Mouse (Mus musculus): ENCODE measurements around the gene Ccdc92. TPM values are rescaled to one million over a fixed set of nuclear protein-coding genes. Genes with fewer than 3 reads are reported as not detected.

Ccdc92 gene
- polyA plus RNA-seq, 1 experiment from 2014 or later = 20.3 TPM

DNA sequence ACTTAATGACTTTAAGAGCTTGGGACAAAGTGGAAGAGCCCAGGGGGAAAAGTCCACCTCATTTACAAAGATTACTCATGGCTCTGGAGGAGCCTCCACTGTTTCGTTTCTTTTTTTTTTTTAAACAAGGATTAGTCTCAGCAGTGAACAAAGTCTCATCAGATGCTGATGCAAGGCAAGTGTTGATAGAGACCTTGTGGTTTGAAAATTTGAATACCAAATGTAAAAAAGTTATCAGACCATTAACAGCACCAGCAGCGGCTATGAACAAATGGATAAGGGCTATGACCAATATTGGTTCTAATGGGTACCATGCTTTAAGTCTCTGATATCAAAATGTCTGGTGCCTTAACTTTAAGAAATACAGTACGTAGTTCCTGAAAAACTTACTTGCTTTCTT lies 13.2 kb downstream of the Ccdc92 start:
- peaks cover 7% of the 10 kb centered on the region; the same call in 1 of the 2 replicates for H3K4me1 ChIP-seq (replicated peaks)
- 83% methylated on average over 3 of the region's 3 CpGs for WGBS
- H3K36me3 ChIP-seq = no peaks in the 10 kb centered on the region
- no peak overlapping the region for H3K4me3 ChIP-seq
- H3K27ac ChIP-seq = no peak overlapping the region
- H3K9me3 ChIP-seq = no peaks in the 10 kb centered on the region
- H3K27me3 ChIP-seq (ENCODE audit: insufficient read depth, poor library complexity, severe bottlenecking) = no peaks in the 10 kb centered on the region
- DNase-seq (ENCODE audit: low spot score) = no peak

DNA sequence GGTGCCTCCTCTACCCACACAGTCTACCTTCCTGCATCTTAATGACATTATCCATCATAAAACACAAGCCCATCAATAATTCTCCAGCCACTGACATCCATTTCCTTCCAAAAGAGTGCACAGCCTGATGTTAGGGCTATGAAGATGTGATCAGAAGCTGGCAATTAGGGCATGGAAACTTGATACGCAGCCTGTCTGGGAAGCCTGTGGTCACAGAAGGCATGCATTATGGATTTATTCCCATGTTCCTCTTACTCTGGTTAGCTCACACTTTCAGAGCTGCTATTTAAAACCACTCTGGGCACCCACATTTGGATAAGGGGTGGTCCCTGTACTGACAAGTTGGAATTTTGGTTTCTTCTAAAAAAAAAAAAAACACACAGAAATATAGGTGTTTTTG lies 15.2 kb downstream of the Ccdc92 start:
- Histone ChIP-seq H3K4me1 (replicated peaks) (peaks cover 11% of the 10 kb centered on the region), H3K36me3 (no peaks in the 10 kb centered on the region), H3K27ac (no peak overlapping the region), H3K9me3 (no peaks in the 10 kb centered on the region), H3K4me3 (no peak overlapping the region), H3K27me3 (ENCODE audit: insufficient read depth, poor library complexity, severe bottlenecking) (no peaks in the 10 kb centered on the region)
- 83% methylated on average over 1 of the region's 1 CpGs for WGBS
- DNase-seq (ENCODE audit: low spot score) = no peak

DNA sequence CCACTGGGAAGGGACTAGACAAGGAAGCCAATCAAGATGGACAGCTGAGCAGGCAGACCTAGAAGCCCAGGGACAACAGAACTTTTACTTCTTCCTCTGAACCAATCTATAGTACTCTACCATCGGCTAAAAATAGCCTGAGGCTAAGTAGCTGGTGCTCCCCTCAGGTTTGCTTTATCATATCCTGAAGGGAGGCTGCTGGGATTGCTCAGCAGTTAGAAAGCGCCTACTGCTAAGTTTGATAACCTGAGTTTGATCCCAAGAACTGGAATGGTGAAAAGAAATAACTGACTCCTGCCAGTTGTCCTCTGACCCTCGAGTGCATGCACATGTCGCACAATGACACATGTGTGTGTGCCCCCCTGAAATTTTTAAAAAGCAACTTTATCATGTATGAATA lies 17.3 kb downstream of the Ccdc92 start:
- 73% methylated on average over 4 of the region's 4 CpGs for WGBS

DNA sequence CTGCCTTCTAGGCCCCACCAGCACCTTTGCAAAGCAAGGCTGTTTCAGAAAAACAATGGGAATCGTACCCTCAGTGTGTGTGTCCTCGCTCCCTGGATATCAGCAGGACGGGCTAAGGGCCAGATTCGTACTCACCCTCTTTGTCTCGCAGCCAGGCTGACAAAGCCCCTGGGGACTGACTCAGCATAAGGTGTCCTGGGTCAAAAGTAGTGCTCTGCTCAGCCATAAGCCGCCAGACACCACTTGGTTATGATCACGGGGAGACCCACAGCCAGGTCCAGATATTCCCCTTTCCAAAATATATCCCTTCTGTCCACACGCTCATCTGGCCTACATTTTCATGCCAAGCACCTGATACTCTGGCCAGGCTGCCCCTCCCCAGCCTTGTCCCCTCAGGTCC lies 18.8 kb downstream of the Ccdc92 start:
- H3K27me3 ChIP-seq (ENCODE audit: insufficient read depth, poor library complexity, severe bottlenecking) = no peaks in the 10 kb centered on the region
- H3K4me3 ChIP-seq = no peak overlapping the region
- DNase-seq (ENCODE audit: low spot score) = no peak
- H3K4me1 ChIP-seq (replicated peaks) = peaks cover 8% of the 10 kb centered on the region; the same call in 1 of the 2 replicates
- peaks cover 8% of the 10 kb centered on the region for H3K36me3 ChIP-seq
- H3K27ac ChIP-seq = peak overlapping the region; percentile 53
- no peaks in the 10 kb centered on the region for H3K9me3 ChIP-seq
- WGBS = 72% methylated on average over 8 of the region's 8 CpGs

More for the DNA sequence above, 17.3 kb downstream of the Ccdc92 start:
- H3K27me3 ChIP-seq (ENCODE audit: insufficient read depth, poor library complexity, severe bottlenecking) = no peaks in the 10 kb centered on the region
- no peak for DNase-seq (ENCODE audit: low spot score)
- H3K27ac ChIP-seq = no peak overlapping the region
- H3K4me3 ChIP-seq = no peak overlapping the region
- no peaks in the 10 kb centered on the region for H3K9me3 ChIP-seq
- peaks cover 8% of the 10 kb centered on the region; the same call in 1 of the 2 replicates for H3K4me1 ChIP-seq (replicated peaks)
- H3K36me3 ChIP-seq = no peaks in the 10 kb centered on the region

DNA sequence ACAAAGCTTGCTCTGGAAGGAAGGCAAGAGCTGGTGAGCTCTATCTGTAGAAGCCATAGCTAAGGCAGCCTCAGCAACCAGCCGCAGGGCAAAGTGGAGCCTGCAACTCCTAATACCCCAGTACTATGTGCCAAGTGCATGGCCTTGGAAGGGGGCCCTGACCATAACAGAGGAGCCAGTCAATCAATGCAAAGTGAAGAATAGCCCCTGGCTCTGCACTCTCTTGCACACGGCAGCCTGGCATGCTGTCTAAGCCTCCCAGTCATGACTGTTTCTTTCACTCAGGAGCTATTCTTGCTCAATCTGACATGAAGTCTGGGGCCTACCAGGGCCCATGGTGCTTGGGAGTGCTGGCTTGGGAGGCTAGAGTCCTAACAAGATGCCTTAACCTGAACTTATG lies 21.6 kb downstream of the Ccdc92 start:
- Histone ChIP-seq H3K27ac (no peak overlapping the region), H3K27me3 (ENCODE audit: insufficient read depth, poor library complexity, severe bottlenecking) (no peaks in the 10 kb centered on the region), H3K4me3 (no peak overlapping the region), H3K36me3 (peaks cover 29% of the 10 kb centered on the region), H3K4me1 (replicated peaks) (peaks cover 6% of the 10 kb centered on the region; the same call in 1 of the 2 replicates), H3K9me3 (no peaks in the 10 kb centered on the region)
- WGBS = 78% methylated on average over 2 of the region's 2 CpGs
- no peak for DNase-seq (ENCODE audit: low spot score)

DNA sequence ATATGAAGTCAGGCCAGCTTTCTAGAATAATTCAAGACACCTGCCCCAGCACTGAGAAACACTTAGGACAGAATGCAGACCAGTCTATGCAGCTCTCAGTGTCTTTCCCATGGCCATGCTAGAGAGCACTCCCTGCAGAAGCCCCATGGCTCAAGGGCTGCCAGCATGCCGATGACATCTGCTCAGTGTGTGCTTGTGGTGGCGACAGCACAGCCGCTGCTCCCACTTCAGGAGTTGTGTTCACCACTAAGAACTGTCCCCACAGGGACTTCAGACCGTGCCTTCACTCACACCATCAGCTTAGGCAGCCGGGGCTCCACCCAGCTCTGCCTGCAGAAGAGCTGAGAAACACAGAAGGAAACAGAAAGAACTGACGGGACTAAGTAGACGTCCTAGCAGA lies 22.0 kb downstream of the Ccdc92 start:
- H3K9me3 ChIP-seq = no peaks in the 10 kb centered on the region
- H3K27ac ChIP-seq = no peak overlapping the region
- DNase-seq (ENCODE audit: low spot score) = no peak
- no peaks in the 10 kb centered on the region for H3K27me3 ChIP-seq (ENCODE audit: insufficient read depth, poor library complexity, severe bottlenecking)
- peaks cover 34% of the 10 kb centered on the region for H3K36me3 ChIP-seq
- WGBS = 76% methylated on average over 7 of the region's 7 CpGs
- H3K4me3 ChIP-seq = no peak overlapping the region
- H3K4me1 ChIP-seq (replicated peaks) = peaks cover 6% of the 10 kb centered on the region; the same call in 1 of the 2 replicates

DNA sequence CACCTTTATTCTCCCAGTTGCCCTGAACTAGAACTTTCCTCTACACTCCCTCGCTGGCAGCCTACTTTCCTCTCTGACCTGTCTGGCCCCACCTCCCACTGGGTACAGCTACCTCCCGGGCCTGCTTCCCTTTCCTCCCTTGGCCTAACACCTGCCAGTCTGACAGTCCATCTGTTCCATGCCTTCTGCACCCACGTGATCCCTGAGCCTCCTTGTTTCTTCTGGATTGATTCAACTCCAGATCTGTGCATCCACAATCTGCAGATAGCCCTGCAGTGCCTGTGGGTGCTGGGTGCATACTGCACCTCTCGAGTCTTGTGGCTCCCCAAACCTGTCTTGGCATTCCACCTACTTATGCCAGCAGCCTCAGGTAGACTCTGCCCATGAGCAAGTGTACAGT lies 25.6 kb downstream of the Ccdc92 start:
- Histone ChIP-seq H3K9me3 (no peaks in the 10 kb centered on the region), H3K27ac (no peak overlapping the region), H3K4me3 (no peak overlapping the region), H3K36me3 (peaks cover 51% of the 10 kb centered on the region), H3K4me1 (replicated peaks) (no peaks in the 10 kb centered on the region), H3K27me3 (ENCODE audit: insufficient read depth, poor library complexity, severe bottlenecking) (no peaks in the 10 kb centered on the region)
- WGBS = 79% methylated on average over 4 of the region's 4 CpGs
- no peak for DNase-seq (ENCODE audit: low spot score)

DNA sequence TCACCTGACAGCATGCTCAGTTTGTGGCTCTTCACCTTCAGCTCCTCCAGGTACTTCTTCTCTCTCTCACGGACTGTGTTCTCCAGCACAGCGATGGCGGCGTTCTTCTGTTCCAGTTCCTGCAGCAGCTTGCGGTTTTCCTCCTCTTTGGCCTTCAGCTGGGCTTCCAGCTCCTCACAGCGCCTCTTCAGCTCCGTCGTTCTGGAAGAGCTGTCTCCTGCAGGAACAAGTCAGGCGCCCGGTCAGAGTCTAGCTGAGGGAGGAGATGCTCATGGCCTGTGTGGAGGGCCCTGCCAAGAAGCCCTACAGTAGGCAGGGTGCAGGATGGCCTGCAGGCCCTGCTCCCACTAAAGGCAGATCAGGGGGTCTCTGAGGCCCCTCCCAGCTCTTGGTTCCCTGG lies 26.1 kb downstream of the Ccdc92 start:
- no peak for DNase-seq (ENCODE audit: low spot score)
- WGBS = 88% methylated on average over 10 of the region's 10 CpGs

DNA sequence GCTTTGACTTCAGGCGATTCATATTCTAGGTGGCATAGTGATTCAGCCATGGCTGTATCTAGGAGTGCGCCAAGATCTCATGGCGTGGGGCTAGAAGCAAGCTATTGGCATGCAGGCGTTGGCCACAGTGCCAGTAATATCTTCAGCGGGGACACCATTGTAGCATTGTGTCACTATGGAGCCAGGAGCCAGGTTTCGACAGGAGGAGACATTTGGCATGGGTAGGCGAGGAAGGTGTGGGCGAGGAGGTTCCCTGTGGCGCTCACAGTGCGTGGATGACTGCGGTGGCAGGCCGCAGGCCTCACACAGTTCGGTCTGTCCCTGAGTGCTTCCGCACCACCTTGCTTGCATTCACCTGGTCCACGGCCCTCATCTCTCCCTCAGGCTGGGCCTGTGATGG lies 27.0 kb downstream of the Ccdc92 start:
- Histone ChIP-seq H3K27ac (no peak overlapping the region), H3K4me1 (replicated peaks) (no peaks in the 10 kb centered on the region), H3K4me3 (no peak overlapping the region), H3K27me3 (ENCODE audit: insufficient read depth, poor library complexity, severe bottlenecking) (no peaks in the 10 kb centered on the region), H3K36me3 (peaks cover 51% of the 10 kb centered on the region), H3K9me3 (no peaks in the 10 kb centered on the region)
- 96% methylated on average over 15 of the region's 15 CpGs for WGBS
- DNase-seq (ENCODE audit: low spot score) = no peak

More for the DNA sequence above, 26.1 kb downstream of the Ccdc92 start:
- Histone ChIP-seq H3K9me3 (no peaks in the 10 kb centered on the region), H3K4me3 (no peak overlapping the region), H3K36me3 (peaks cover 51% of the 10 kb centered on the region), H3K27ac (no peak overlapping the region), H3K4me1 (replicated peaks) (no peaks in the 10 kb centered on the region), H3K27me3 (ENCODE audit: insufficient read depth, poor library complexity, severe bottlenecking) (no peaks in the 10 kb centered on the region)

DNA sequence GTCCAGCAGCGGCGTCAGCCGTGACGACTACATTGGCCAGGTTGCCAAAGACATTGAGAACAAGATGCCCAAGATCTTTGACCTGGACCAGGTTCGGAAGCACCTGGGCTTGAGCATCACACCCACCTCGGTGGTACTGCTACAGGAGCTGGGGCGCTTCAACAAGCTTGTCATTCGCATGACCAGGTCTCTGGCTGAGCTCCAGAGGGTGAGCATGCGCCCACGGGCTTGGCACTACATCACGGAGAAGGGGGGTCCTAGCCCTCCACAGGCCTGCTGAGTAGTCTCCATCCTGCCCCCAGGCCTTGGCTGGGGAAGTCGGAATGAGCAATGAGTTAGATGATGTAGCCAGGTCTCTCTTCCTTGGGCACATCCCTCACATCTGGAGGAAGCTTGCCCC lies 31.9 kb downstream of the Ccdc92 start:
- no peak for DNase-seq (ENCODE audit: low spot score)
- no peaks in the 10 kb centered on the region for H3K4me1 ChIP-seq (replicated peaks)
- no peak overlapping the region for H3K4me3 ChIP-seq
- peaks cover 19% of the 10 kb centered on the region for H3K36me3 ChIP-seq
- no peaks in the 10 kb centered on the region for H3K9me3 ChIP-seq
- WGBS = 90% methylated on average over 12 of the region's 12 CpGs
- no peak overlapping the region for H3K27ac ChIP-seq
- no peaks in the 10 kb centered on the region for H3K27me3 ChIP-seq (ENCODE audit: insufficient read depth, poor library complexity, severe bottlenecking)

DNA sequence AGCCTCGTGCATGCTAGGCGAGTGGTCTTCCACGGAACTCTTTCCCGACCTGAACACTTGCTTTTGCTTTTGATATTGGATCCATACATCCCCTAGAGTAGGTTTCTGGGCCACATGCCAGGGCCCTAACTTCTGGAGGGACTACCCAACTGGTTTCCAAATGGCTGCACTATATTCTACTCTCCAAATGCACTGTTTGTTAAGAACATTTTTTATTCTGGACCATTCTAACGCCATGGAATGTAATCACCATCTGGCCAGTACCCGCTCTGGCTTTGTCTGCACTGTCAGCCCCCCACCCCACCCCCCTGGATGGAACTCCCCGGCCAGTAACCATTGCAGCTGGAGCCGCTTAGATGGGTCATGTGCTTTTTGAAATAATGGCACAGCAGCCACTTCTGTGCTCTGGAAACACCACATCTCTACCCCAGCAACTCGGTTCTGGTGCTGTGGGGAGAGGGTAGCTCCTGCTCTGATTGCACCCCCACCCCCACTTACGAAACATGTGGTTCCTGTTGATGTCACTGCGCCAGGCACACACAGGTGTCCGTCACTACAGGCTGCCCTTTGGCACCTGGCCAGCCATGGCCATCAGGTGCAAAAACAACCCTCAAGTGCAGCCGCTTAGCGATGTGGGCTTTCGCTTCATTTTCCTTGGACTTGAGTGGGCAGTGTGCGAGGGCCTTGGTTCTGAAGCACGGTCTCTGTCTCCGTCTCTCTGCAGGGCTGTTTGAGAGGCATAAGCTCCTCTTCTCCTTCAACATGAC lies 39.9 kb downstream of the Ccdc92 start:
- no peak overlapping the region for H3K27ac ChIP-seq
- no peak overlapping the region for H3K4me3 ChIP-seq
- peaks cover 12% of the 10 kb centered on the region for H3K9me3 ChIP-seq
- no peak for DNase-seq (ENCODE audit: low spot score)
- 89% methylated on average over 18 of the region's 18 CpGs for WGBS
- no peaks in the 10 kb centered on the region for H3K27me3 ChIP-seq (ENCODE audit: insufficient read depth, poor library complexity, severe bottlenecking)
- 0 out of 2 replicates have a peak, but pooled peaks cover 4% of the 10 kb centered on the region for H3K4me1 ChIP-seq (replicated peaks)
- H3K36me3 ChIP-seq = no peaks in the 10 kb centered on the region

DNA sequence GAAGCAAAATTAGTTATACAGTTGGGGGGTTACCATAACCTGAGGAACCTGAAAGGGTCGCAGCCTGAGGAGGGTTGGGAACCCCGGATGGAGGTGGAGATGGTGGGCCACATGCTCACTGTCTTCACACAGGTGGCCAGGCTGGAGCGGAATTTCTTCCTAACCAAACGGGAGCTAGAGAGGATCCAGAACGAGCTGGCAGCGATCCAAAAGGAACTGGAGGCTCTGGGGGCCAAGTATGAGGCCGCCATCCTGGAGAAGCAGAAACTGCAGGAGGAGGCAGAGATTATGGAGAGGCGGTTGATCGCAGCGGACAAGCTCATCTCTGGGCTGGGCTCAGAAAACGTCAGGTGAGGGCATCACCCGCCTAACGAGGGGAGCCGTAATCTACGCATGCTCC lies 45.2 kb downstream of the Ccdc92 start:
- 88% methylated on average over 15 of the region's 15 CpGs for WGBS
- Histone ChIP-seq H3K27me3 (ENCODE audit: insufficient read depth, poor library complexity, severe bottlenecking) (no peaks in the 10 kb centered on the region), H3K27ac (no peak overlapping the region), H3K9me3 (peaks cover 12% of the 10 kb centered on the region), H3K4me3 (no peak overlapping the region), H3K4me1 (replicated peaks) (peaks cover 7% of the 10 kb centered on the region), H3K36me3 (no peaks in the 10 kb centered on the region)
- DNase-seq (ENCODE audit: low spot score) = no peak

DNA sequence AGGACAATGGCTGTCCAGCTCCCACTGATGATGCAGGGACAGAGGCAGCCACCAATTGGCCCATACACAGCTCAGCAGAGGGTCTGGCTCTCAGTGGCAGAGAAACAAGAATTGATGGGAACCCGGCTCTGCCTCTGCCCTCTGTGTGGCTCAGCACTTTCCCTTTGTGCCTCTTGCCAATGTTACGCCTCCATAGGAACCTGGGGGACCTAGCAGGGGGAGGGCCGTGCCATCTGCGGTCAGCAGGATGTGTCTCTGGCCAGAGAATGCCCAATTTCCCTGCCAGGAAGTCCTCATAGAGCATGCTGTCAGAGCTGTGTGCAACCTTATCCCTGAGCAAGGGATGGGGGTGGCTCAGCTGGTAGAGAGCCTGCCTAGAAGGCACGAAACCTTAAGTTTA lies 47.4 kb downstream of the Ccdc92 start:
- H3K27ac ChIP-seq = no peak overlapping the region
- H3K36me3 ChIP-seq = no peaks in the 10 kb centered on the region
- H3K9me3 ChIP-seq = peaks cover 11% of the 10 kb centered on the region
- H3K4me3 ChIP-seq = no peak overlapping the region
- DNase-seq (ENCODE audit: low spot score) = no peak
- no peaks in the 10 kb centered on the region for H3K27me3 ChIP-seq (ENCODE audit: insufficient read depth, poor library complexity, severe bottlenecking)
- H3K4me1 ChIP-seq (replicated peaks) = peaks cover 7% of the 10 kb centered on the region
- WGBS = 71% methylated on average over 5 of the region's 5 CpGs
